18 mouse cellular contexts compared by ENCODE assay signal in genomic region chr14:106199536-106200319, GRCm38 (mm10).
DNase-seq lines count a peak whose midpoint lies in the region; ATAC-seq and TF ChIP-seq lines count a peak whose summit lies in the region.
"Had no signal": no experiment of that assay in that cellular context is flagged by ENCODE, and none has a peak within 500 bp of the region (broad histone marks: within the 10 kb centered on the region; RNA-seq: fewer than 3 reads in every experiment).

No protein-coding gene starts in this region.

- 0 out of 2 replicates have a peak, but pooled peaks cover 3% of the 10 kb centered on the region for H3K9me3 ChIP-seq in embryonic facial prominence, embryonic 14.5 days (ENCODE audit: control insufficient read depth, low read length)
- no peaks in the 10 kb centered on the region for H3K9me3 ChIP-seq in embryonic facial prominence, embryonic 10.5 days
- H3K9me3 ChIP-seq: embryonic facial prominence, embryonic 12.5 days; hindbrain, embryonic 12.5 days had no signal

- no peak overlapping the region for H3K27ac ChIP-seq in embryonic facial prominence, embryonic 14.5 days (replicated peaks; ENCODE audit: low read depth, low read length)
- no peak overlapping the region for H3K27ac ChIP-seq in embryonic facial prominence, embryonic 10.5 days (replicated peaks)
- H3K27ac ChIP-seq: embryonic facial prominence, embryonic 12.5 days; hindbrain, embryonic 12.5 days had no signal

- H3K4me2 ChIP-seq in embryonic facial prominence, embryonic 14.5 days (ENCODE audit: low read depth, low read length), result no peak overlapping the region
- H3K4me2 ChIP-seq: embryonic facial prominence, embryonic 12.5 days; hindbrain, embryonic 12.5 days had no signal

- no peak overlapping the region for H3K9ac ChIP-seq in embryonic facial prominence, embryonic 14.5 days (ENCODE audit: low read depth, low read length)
- H3K9ac ChIP-seq: embryonic facial prominence, embryonic 12.5 days; hindbrain, embryonic 12.5 days had no signal

- no peaks in the 10 kb centered on the region for H3K27me3 ChIP-seq in embryonic facial prominence, embryonic 14.5 days (replicated peaks; ENCODE audit: control insufficient read depth, insufficient read depth, low read length)
- H3K27me3 ChIP-seq in embryonic facial prominence, embryonic 10.5 days (replicated peaks; ENCODE audit: low read depth, poor library complexity, severe bottlenecking), result no peaks in the 10 kb centered on the region
- H3K27me3 ChIP-seq: CH12.LX; embryonic facial prominence, embryonic 12.5 days; hindbrain, embryonic 12.5 days had no signal

- no peak for TF ChIP-seq POLR2A in brain, embryonic 14.5 days (IDR thresholded peaks at IDR 0.05; ENCODE audit: borderline replicate concordance, extremely low read depth, insufficient read depth, insufficient read length, poor library complexity, severe bottlenecking)

- H3K36me3 ChIP-seq in embryonic facial prominence, embryonic 14.5 days (ENCODE audit: control insufficient read depth, insufficient read depth, low read length), result no peaks in the 10 kb centered on the region
- H3K36me3 ChIP-seq in embryonic facial prominence, embryonic 10.5 days (replicated peaks), result no peaks in the 10 kb centered on the region
- H3K36me3 ChIP-seq: embryonic facial prominence, embryonic 12.5 days; hindbrain, embryonic 12.5 days had no signal

- no peaks in the 10 kb centered on the region for H3K4me1 ChIP-seq in embryonic facial prominence, embryonic 14.5 days (ENCODE audit: control insufficient read depth, insufficient read depth, low read length)
- H3K4me1 ChIP-seq in embryonic facial prominence, embryonic 10.5 days, result no peaks in the 10 kb centered on the region
- H3K4me1 ChIP-seq: embryonic facial prominence, embryonic 12.5 days; hindbrain, embryonic 12.5 days had no signal

- no peak for TF ChIP-seq CTCF in brain, embryonic 14.5 days (IDR thresholded peaks at IDR 0.05; ENCODE audit: borderline replicate concordance, extremely low read depth, insufficient read depth, insufficient read length)

- peak; percentile 87 for DNase-seq in embryonic facial prominence, embryonic 14.5 days (ENCODE audit: low spot score)
- DNase-seq in embryonic facial prominence, embryonic 10.5 days (ENCODE audit: low spot score), result no peak
- peak; percentile 24 to 34 for DNase-seq in heart, adult 9 months (ENCODE audit: low spot score in 2 of 2)
- no peak for DNase-seq in heart, adult 8-10 months (ENCODE audit: low spot score)
- peak; percentile 51 for DNase-seq in 3T3-L1 (ENCODE audit: low read depth, low spot score)
- DNase-seq in brain, embryonic 14.5 days (ENCODE audit: low read depth), result peak; percentile 30
- DNase-seq in frontal cortex, postnatal 14 days (ENCODE audit: low spot score in 2 of 2), result no peak
- DNase-seq in urinary bladder, postnatal 14 days (ENCODE audit: low spot score), result no peak
- DNase-seq: adrenal gland, adult 2 months; cerebellum, adult 18-20 months; cerebellum, postnatal 25 days; kidney, adult 2 months; kidney, postnatal 25 days; lung, postnatal 36 days; retina, postnatal 1 day had no signal

- 18% methylated on average over 1 of the region's 1 CpGs for WGBS in embryonic facial prominence, embryonic 14.5 days
- 73% methylated on average over 1 of the region's 1 CpGs for WGBS in embryonic facial prominence, embryonic 10.5 days

- ATAC-seq in embryonic facial prominence, embryonic 14.5 days (ENCODE audit: low read depth), result no peak

- H3K4me3 ChIP-seq in embryonic facial prominence, embryonic 14.5 days (ENCODE audit: low read depth, low read length), result no peak overlapping the region
- H3K4me3 ChIP-seq in embryonic facial prominence, embryonic 10.5 days, result no peak overlapping the region
- H3K4me3 ChIP-seq: embryonic facial prominence, embryonic 12.5 days; hindbrain, embryonic 12.5 days had no signal

Comparison
In these comparisons a context has a peak if more than half of its experiments do, and no peak if none do; other contexts are left out.
1. DNase-seq: peak in embryonic facial prominence, embryonic 14.5 days (single experiment), heart, adult 9 months (2 of 2), 3T3-L1 (single experiment) and brain, embryonic 14.5 days (single experiment); none in embryonic facial prominence, embryonic 10.5 days (single experiment), heart, adult 8-10 months (single experiment), frontal cortex, postnatal 14 days (0 of 2) and urinary bladder, postnatal 14 days (single experiment).